Mouse (Mus musculus) mammary gland, adult 2 months (tissue): Measurements from ENCODE around the gene Bub3. TPM values are rescaled to one million over a fixed set of nuclear protein-coding genes. Genes with fewer than 3 reads are reported as not detected.

ENCODE experiments used
- polyA plus RNA-seq: library from polyadenylated mRNA; depleted of rRNA; stranded (reverse); fragments of >200 nt; gene quantifications from 2 replicates; pipeline ENCODE4 v1.2.3, GENCODE M21; 2012; ENCODE audit warnings: low replicate concordance; rRNA removed

Bub3 gene
- 46.4 and 67.5 TPM in 2 replicates for polyA plus RNA-seq

DNA sequence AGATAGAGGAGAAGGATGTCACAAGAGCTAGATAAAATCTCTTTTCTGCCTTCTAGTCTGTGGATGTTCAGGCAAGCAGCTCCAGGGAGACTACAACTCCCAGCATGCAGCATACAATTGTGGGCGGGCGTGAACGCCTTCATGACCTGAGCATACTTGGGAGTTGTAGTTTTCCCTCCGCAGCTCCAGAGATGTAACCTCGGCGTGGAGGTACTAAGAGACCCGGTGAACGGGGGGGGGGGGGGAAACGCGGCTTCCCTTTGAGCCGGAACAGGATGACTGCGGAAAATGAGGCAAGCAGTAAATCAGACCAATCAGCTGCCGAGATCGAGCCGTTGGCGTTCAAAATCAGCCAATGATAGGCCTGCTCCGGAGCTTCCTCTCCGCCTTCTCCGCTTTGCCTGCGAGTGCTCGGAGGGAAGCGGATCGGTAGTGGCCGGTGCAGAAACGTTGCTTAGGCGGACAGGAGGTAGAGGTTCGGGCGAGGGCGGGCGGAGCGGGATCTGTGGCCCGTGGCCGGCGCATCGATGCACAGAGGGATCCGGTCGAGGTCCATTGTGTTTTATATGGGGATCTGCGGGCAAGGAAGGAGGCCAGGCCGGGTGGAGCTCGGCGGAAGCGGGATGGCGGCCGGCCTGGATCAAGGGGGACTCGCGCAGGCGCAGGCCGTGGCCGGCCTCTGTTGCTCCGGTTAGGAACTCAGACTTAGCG, at the start of gene Bub3:
Gene Bub3, plus strand, starts transcription at position 237 of the 711 bp plus-strand sequence.

DNA sequence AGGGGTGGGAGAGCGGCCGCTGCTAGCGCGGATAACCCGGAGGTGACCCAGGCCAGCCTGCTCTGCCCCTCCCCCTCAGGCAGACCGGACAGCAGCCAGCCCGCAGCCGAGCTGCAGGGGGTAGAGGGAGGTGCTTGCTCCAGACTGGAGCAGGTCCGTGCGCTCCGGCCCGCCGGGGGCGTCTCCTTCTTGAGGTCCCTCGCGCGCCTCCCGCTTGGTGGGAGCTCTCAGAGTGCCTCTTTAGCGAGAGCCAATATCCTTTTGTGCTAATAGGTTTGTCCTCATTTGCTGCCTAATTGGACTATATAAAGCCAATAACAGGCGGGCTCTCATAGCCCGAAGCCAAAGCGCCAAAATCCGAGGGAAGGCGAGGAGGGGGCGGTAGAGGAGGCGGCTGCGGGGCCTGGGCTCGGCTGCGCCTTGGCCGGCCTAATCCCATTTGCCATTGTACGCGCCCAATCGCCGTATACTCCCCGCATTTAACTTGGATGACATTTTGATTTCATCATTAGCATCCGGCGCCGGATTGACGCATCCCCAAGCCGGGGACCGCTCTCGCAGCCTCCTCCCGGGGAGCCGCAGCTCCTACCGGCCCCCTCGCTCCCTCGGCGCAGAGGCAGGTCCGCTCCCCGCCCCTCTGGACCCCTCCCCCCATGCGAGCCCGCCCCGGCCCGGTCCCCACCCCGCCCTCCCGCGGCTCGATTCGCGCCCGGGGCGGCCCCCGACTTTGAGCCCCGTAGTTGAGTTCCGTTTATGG, 17.7 kb upstream of the Bub3 start, which contains the start of gene Hmx3:
Gene Hmx3, plus strand, starts transcription at position 753 of the 757 bp plus-strand sequence.

DNA sequence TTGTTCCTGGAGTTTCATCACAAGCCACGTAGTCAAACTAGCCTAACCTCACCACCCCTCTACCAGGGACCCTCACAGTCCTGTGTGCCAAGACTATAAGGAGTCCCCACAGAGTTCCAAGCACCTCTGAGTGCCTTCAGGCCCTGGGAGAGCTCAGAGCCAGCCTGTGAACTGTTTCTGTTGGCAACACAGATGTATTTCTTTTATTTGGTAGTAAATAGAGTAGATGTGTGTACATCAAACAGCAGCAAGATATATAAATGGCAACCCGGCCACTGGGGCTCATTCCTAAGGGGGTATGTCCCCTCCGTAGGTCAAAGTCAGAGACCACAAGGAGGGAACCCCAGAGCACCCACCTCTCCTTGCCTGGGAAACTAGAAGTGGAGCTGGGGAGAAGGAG, 11.5 kb upstream of the Bub3 start, which contains the start of gene Hmx2:
Gene Hmx2, plus strand, starts transcription at position 301 of the 400 bp plus-strand sequence.

Other genes with a start within 250 kb of the Bub3 start
- gene Cuzd1, start 237.9 kb upstream of the Bub3 start, polyA plus RNA-seq = 0.76 TPM in 1 of 2 replicates, not detected in the other
- gene Fam24b, start 230.7 kb upstream of the Bub3 start, polyA plus RNA-seq = 0.62 TPM in 1 of 2 replicates, not detected in the other
- not detected in 2 replicates for gene Fam24a, start 226.4 kb upstream of the Bub3 start, polyA plus RNA-seq
- 6.0 and 8.5 TPM in 2 replicates for gene 2310057M21Rik, start 197.5 kb upstream of the Bub3 start, polyA plus RNA-seq
- 40.7 and 69.0 TPM in 2 replicates for gene Pstk, start 189.1 kb upstream of the Bub3 start, polyA plus RNA-seq
- gene Ikzf5, start 149.7 kb upstream of the Bub3 start, polyA plus RNA-seq = 9.5 and 14.9 TPM in 2 replicates
- 9.5 and 28.9 TPM in 2 replicates for gene Acadsb, start 149.6 kb upstream of the Bub3 start, polyA plus RNA-seq
- not detected in 2 replicates for gene Hmx3, start 17.4 kb upstream of the Bub3 start, polyA plus RNA-seq
- gene Hmx2, start 11.4 kb upstream of the Bub3 start, polyA plus RNA-seq = not detected in 2 replicates